Mouse (Mus musculus) adrenal gland, postnatal 14 days (tissue): ENCODE measurements around the gene Olfm3. TPM values are rescaled to one million over a fixed set of nuclear protein-coding genes. Genes with fewer than 3 reads are reported as not detected.

Source experiments
- DNase-seq: peaks from one replicate; pipeline ENCODE4 v3.0.0; 2021; ENCODE audit warnings: mixed read lengths
- long read RNA-seq, 2 experiments: library from polyadenylated mRNA; stranded (forward); transcript quantifications; one replicate each; pipeline ENCODE4 v2.0.0; 2021
- total RNA-seq: library from RNA; stranded (reverse); gene quantifications from 2 replicates; pipeline ENCODE4 v1.2.3, GENCODE M21; 2021

Gene Olfm3
- 1.7 and 2.4 TPM in 2 replicates for total RNA-seq
- long read RNA-seq, experiment 1, full-length matches to known transcripts: 2 of 2 reads
- long read RNA-seq, experiment 1, partial matches to known transcripts: 0 of 2 reads
- long read RNA-seq, experiment 1, other reads (novel, unspliced or antisense): 0 of 2 reads
- long read RNA-seq, experiment 2, full-length matches to known transcripts: 2 of 2 reads
- long read RNA-seq, experiment 2, partial matches to known transcripts: 0 of 2 reads
- long read RNA-seq, experiment 2, other reads (novel, unspliced or antisense): 0 of 2 reads

DNA sequence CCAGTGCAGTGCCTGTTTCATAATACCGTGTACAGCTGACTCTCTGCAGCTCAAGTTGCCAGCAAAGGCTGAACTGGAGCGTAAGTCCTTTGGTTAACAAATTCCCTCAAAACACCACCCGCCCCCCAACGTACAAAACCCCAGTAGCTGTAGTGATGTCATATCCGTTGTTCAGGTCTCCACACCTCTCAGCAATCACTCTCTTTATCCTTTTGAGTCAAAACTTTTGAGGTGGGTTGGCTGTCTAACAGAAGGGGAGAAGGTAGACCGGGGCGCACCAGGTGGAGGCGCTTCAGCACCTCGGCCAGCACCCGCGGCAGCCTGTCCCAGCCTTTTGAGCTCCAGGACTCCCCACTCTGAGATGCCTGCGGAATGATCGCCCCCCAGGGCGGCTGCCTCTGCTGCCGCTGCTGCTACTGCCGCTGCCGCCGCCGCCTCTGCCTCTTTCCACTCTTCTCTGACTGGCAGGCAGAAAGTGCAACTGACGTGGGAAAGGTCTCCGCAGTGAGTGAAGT is at the start of gene Olfm3:
TSS of gene Olfm3 (plus strand) at position 155 of the 515 bp plus-strand sequence.
- peak; percentile 62 for DNase-seq

DNA sequence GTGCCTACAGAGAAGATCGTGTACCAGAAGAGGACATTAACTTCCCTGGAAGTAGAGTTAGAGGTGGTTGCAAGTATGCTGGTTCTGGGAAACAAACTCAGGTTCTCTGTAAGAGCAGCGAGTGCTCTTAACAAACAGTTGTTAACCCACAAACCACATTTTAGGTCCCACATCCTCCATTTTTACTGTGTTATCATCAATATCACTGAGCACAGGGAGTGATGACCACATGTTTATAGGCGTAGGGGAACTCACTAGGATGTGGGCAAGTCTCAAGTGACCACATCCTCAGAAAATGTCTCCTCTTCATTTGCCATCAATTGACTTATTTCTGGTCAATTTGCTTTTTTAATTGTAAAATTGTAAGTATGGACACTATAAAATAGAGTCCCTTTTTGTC is 14.1 kb upstream of the Olfm3 start:
- DNase-seq: no peak

GRCm38 (mm10) chr3:114904633-114905423 is 950 bp downstream of the Olfm3 start:
- DNase-seq: peak; percentile 3

- no peak for DNase-seq
Measured at GRCm38 (mm10) chr3:114907537-114907936, 3.7 kb downstream of the Olfm3 start.

- no peak for DNase-seq
Measured at GRCm38 (mm10) chr3:114908846-114909245, 5.0 kb downstream of the Olfm3 start.

GRCm38 (mm10) chr3:114920102-114920501 is 16.2 kb downstream of the Olfm3 start:
- DNase-seq: no peak

DNA sequence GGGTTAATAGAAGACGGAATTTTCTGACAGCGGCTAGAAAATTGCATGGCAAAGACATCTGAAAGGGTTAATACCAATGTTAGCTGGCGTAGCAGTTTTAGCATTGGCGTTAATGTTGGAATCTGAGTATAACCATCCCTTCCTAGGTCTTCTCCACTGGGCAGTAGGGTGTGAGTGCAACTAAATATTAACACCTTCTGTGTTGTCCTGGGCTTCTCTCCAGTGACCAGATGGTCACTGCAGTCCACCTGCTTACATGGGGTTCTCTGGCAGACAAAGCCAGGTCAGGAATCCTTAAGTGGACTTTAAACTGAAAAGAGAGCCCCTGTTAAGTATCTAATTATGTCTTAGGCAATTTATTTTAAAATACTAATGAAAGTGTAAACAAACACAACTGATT is 25.7 kb downstream of the Olfm3 start:
- no peak for DNase-seq

DNA sequence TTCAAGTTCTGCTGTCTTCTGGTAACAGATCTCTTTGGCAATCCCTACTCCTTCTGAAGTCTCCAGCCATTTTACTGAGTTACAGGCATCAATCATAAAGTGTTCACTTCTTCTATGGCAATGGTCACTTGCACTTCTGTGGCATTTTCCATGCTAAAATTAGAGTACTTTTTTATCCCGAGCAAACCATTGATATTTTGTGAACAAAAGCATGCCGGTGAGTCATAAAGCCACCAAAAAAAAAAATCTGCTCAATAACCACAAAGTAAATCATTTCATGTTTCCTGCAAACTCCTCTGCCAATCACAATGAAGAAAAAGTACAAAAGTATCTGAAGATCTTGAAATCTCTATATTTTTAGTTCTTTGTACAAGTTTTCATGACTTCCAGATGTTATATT is 26.5 kb downstream of the Olfm3 start:
- DNase-seq: no peak

- no peak for DNase-seq
Measured at GRCm38 (mm10) chr3:114930796-114931195, 26.9 kb downstream of the Olfm3 start.

- no peak for DNase-seq
Measured at GRCm38 (mm10) chr3:114932881-114933280, 29.0 kb downstream of the Olfm3 start.

DNA sequence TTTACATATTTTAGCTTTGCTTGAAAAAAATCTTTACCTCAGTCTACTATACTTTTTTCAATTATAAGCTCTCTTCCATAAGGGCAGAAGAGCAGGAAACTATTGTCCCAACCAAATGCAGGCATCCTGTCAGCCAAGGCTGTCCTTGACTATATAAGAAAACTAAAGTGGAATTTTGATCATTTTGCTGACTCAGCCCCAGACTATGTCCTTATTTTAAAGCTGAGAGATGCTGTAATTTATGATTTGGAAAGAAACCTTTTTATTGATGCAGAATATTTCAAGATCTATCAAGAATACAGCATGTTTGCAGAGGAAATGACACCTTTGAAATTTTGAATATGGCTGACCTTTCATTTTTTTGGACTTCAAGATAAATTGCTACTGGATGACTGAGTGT is 51.0 kb downstream of the Olfm3 start:
- DNase-seq: no peak

DNA sequence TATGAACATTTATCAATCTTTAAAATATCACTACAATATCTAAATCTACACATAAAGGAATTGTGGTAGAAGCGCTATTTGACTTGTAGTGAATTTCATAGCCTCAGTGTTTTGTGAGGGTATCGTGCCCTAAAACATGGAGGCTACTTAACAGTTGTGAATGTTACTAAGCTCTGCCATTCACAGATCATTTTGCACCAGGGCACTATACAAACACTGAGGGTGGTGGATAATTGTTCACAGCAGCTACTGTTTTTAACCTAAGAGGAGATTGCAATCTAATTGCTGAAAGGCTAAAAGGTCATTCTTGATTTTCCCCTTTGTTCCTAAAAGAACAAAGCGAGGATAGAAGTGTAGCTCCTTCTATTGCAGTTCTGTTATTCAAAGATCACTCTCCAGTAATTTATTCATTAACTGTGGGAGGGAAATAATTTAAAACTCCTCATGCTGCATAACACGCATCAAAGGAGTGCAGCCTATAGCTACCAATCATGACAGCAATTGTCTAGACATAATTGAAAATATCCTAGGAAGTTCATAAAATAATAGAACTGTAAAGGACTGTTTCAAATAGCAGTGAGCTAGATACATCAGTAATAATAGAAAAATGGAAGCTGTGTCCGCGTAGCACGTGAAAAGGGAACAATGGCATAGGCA is 55.6 kb downstream of the Olfm3 start:
- DNase-seq: no peak

GRCm38 (mm10) chr3:114962316-114963083 is 58.6 kb downstream of the Olfm3 start:
- no peak for DNase-seq

- DNase-seq: no peak
Measured at GRCm38 (mm10) chr3:114971183-114971582, 67.3 kb downstream of the Olfm3 start.

- no peak for DNase-seq
Measured at GRCm38 (mm10) chr3:114972522-114972921, 68.6 kb downstream of the Olfm3 start.

DNA sequence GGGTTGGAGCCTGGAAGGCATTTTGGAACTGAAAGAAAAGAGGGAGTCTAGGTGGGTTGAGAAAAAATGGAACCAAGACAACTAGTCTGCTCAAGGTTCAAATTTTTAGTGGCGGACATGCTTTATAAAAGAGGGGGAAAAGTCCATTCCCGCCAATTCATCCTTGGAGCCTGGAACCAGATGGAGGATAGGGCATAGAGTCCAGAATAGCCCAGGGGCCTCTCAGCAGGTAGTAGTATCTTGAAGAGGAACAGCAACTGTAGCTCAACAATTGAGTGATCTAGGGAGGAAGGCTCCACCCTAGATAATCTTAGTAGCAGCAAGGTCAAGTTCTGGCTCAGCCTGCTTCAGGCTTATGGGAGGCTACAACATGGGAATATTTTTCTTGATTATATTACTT is 87.0 kb downstream of the Olfm3 start:
- DNase-seq: no peak

- no peak for DNase-seq
Measured at GRCm38 (mm10) chr3:114995956-114996355, 92.1 kb downstream of the Olfm3 start.

- DNase-seq: no peak
Measured at GRCm38 (mm10) chr3:115027560-115027959, 123.7 kb downstream of the Olfm3 start.

- DNase-seq: no peak
Measured at GRCm38 (mm10) chr3:115028046-115028445, 124.2 kb downstream of the Olfm3 start.

GRCm38 (mm10) chr3:115028611-115029010 is 124.7 kb downstream of the Olfm3 start:
- DNase-seq: no peak

- DNase-seq: no peak
Measured at GRCm38 (mm10) chr3:115049060-115049459, 145.2 kb downstream of the Olfm3 start.

DNA sequence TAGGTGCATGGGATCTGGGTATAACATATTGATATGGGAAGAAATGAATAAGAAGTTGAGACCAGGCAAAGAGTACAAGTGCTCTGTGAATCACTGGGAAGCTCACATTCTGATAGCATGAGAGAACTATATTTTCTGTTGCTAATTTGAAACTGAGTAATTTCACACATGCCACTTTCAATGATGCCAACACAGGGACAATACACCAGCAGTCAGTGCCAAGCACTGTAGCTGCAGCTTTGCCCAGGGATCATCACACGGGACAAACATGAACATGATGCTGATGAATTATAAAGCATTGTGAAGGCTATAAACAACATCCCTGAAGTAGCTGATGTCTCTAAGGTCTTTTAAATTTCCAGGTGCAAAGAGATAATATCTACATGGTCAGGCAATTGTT is 161.0 kb downstream of the Olfm3 start:
- no peak for DNase-seq
